Mouse (Mus musculus) lung, postnatal 0 days (tissue): ENCODE measurements around the gene Fam222a. TPM values are rescaled to one million over a fixed set of nuclear protein-coding genes. Genes with fewer than 3 reads are reported as not detected.
A peak's percentile ranks its signal among the peaks of the same experiment; 100 is the strongest.

Experiments
- ATAC-seq: fragments of 200-750 bp; cut with Nextera tagmentation; 2 replicates; pipeline ENCODE4 v1.8.0; 2017; ENCODE audit warnings: moderate library complexity
- DNase-seq: peaks from one replicate; pipeline ENCODE4 v3.0.0-alpha.2; 2016; ENCODE audit warnings: low spot score
- H3K27ac ChIP-seq: fragments of 300-500 bp; sonication (generic); 2 replicates; pipeline ENCODE4 v1.5.1; 2014; ENCODE audit warnings: antibody characterized with exemption, mild to moderate bottlenecking, low read length, mixed read lengths
- H3K27me3 ChIP-seq: fragments of 300-500 bp; sonication (generic); replicated peaks from 2 replicates; pipeline ENCODE4 v1.6.1; 2014; ENCODE audit warnings: low read length, mixed read lengths; ENCODE audit not compliant: insufficient read depth
- H3K36me3 ChIP-seq: fragments of 300-500 bp; sonication (generic); 2 replicates; pipeline ENCODE4 v1.6.1; 2014; ENCODE audit warnings: low read length, mixed read lengths; ENCODE audit not compliant: insufficient read depth
- H3K4me1 ChIP-seq: fragments of 300-500 bp; sonication (generic); 2 replicates; pipeline ENCODE4 v1.6.1; 2014; ENCODE audit warnings: antibody characterized with exemption, low read depth, low read length, mixed read lengths; ENCODE audit not compliant: insufficient read depth
- H3K4me2 ChIP-seq: fragments of 300-500 bp; sonication (generic); replicated peaks from 2 replicates; pipeline ENCODE4 v1.6.1; 2014; ENCODE audit warnings: low read depth, mild to moderate bottlenecking, low read length, moderate library complexity, mixed read lengths
- H3K4me3 ChIP-seq: fragments of 300-500 bp; sonication (generic); 2 replicates; pipeline ENCODE4 v1.5.1; 2014; ENCODE audit warnings: low read depth, low read length
- H3K9ac ChIP-seq: fragments of 300-500 bp; sonication (generic); replicated peaks from 2 replicates; pipeline ENCODE4 v1.6.1; 2014; ENCODE audit warnings: low read depth, mild to moderate bottlenecking
- H3K9me3 ChIP-seq: fragments of 300-500 bp; sonication (generic); 2 replicates; pipeline ENCODE4 v1.6.1; 2016; ENCODE audit warnings: low read length, mixed read lengths
- CTCF ChIP-seq: IDR thresholded peaks from 2 replicates; pipeline ENCODE4 v1.5.1; 2016; ENCODE audit warnings: antibody characterized with exemption, mild to moderate bottlenecking
- EP300 ChIP-seq: IDR thresholded peaks from 2 replicates; pipeline ENCODE4 v1.6.1; 2016; ENCODE audit warnings: antibody characterized with exemption, mild to moderate bottlenecking, control low read depth
- WGBS: fragments of 180-500 bp; shearing (Covaris S2); extraction: QIAGEN DNeasy Blood & Tissue Kit; methylation state at CpG from one replicate; pipeline ENCODE4 v1.1.7; 2014; 5-methylcytosine and 5-hydroxymethylcytosine counted together
- polyA plus RNA-seq: library from polyadenylated mRNA; unstranded; fragments of >200 nt; fragmentation: Nextera tagmentation; extraction: Ambion mirVana; gene quantifications from 2 replicates; pipeline ENCODE4 v1.2.1, GENCODE M21; 2015

Gene Fam222a
- polyA plus RNA-seq, 1 experiment from 2014 or later: 1.9 TPM

DNA sequence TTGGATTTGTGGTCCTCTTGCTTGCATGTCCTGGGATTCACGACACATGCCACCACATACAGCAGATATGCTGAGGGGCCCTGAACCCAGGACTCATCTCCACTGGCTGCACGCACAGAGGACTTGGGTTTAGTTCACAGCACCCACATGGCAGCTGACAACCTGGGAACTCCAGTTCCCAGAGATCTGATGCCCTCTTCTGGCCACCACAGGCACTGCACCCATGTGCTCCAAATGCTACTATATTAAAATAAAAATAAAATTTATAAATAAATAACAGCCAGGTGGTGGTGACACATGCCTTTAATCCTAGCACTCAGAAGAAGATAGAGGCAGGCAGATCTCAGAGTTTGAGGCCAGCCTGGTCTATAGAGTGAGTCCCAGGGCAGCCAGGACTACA is 12.4 kb upstream of the Fam222a start:
- no peaks in the 10 kb centered on the region for H3K27me3 ChIP-seq
- H3K27ac ChIP-seq: no peak overlapping the region
- ATAC-seq (no peak), DNase-seq (no peak)
- WGBS: 87% methylated on average over 2 of the region's 2 CpGs
- no peaks in the 10 kb centered on the region for H3K36me3 ChIP-seq
- H3K9ac ChIP-seq: no peak overlapping the region
- TF ChIP-seq CTCF (no peak), EP300 (no peak)
- H3K4me1 ChIP-seq: no peaks in the 10 kb centered on the region
- no peak overlapping the region for H3K4me2 ChIP-seq
- H3K4me3 ChIP-seq: no peak overlapping the region
- H3K9me3 ChIP-seq: no peaks in the 10 kb centered on the region

- no peak overlapping the region for H3K9ac ChIP-seq
- no peaks in the 10 kb centered on the region for H3K4me1 ChIP-seq
- H3K4me3 ChIP-seq: no peak overlapping the region
- no peaks in the 10 kb centered on the region for H3K9me3 ChIP-seq
- no peak overlapping the region for H3K4me2 ChIP-seq
- no peaks in the 10 kb centered on the region for H3K36me3 ChIP-seq
- TF ChIP-seq CTCF: no peak
- TF ChIP-seq EP300: no peak
- DNase-seq: no peak
- no peaks in the 10 kb centered on the region for H3K27me3 ChIP-seq
- WGBS: 55% methylated on average over 11 of the region's 11 CpGs
- H3K27ac ChIP-seq: no peak overlapping the region
- ATAC-seq: no peak
These were observed 11.7 kb upstream of the Fam222a start for GRCm38 (mm10) chr5:114556109-114556508.

GRCm38 (mm10) chr5:114557765-114558731 is 9.8 kb upstream of the Fam222a start:
- ATAC-seq (peak; percentile 54), DNase-seq (no peak)
- Histone ChIP-seq H3K9me3 (no peaks in the 10 kb centered on the region), H3K4me2 (no peak overlapping the region), H3K4me1 (no peaks in the 10 kb centered on the region), H3K36me3 (no peaks in the 10 kb centered on the region), H3K4me3 (no peak overlapping the region), H3K9ac (no peak overlapping the region), H3K27ac (no peak overlapping the region), H3K27me3 (no peaks in the 10 kb centered on the region)
- 52% methylated on average over 20 of the region's 20 CpGs for WGBS
- TF ChIP-seq CTCF (no peak), EP300 (no peak)

DNA sequence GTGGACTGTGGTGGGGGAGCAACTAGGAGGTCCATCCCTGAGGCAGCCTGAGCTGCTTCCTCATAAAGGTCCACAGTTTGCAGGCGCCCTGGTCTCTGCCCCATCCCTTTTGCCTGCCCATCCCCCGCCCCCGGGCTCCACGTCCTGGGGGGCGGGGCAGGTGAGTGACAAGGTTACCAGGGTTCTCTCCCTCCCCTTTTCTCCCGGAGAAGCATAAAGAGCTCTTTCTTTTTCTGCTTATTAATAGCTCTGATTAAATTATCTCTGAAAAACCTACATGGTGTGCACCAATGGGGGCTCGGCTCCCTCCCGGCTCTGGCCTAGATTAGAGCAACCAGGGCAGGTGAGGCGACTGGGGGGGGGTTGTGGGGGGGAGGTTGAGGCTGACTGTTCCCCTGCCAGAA is 7.3 kb upstream of the Fam222a start:
- Histone ChIP-seq H3K9me3 (0 out of 2 replicates have a peak, but pooled peaks cover 2% of the 10 kb centered on the region), H3K9ac (no peak overlapping the region), H3K4me1 (no peaks in the 10 kb centered on the region; the same call in 1 of the 2 replicates), H3K27me3 (no peaks in the 10 kb centered on the region), H3K27ac (no peak overlapping the region), H3K4me2 (no peak overlapping the region), H3K36me3 (no peaks in the 10 kb centered on the region), H3K4me3 (no peak overlapping the region)
- WGBS: 9% methylated on average over 9 of the region's 9 CpGs
- TF ChIP-seq EP300 (no peak), CTCF (no peak)
- no peak for DNase-seq
- ATAC-seq: no peak

DNA sequence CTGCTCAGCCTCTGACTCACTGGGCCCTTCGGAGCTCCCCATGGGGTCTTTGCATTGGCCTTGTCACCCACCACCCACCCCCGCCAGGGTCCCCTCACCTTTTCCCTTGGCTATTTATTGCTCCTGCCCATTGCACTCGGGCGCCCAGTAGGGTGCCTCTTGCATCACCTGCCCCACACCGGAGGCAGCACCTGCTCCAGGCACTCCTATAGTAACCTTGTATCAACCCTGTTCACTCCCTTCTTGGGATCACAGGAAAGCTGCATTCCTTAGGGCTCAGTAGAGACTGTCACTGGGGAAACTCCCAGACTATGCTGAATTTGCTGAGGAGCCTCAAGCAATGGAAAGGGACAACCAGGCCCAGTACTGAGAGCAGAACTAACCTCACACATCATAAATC is 6.9 kb upstream of the Fam222a start:
- no peak overlapping the region for H3K4me3 ChIP-seq
- H3K4me2 ChIP-seq: no peak overlapping the region
- no peaks in the 10 kb centered on the region for H3K36me3 ChIP-seq
- 0 out of 2 replicates have a peak, but pooled peaks cover 2% of the 10 kb centered on the region for H3K9me3 ChIP-seq
- WGBS: 49% methylated on average over 5 of the region's 5 CpGs
- H3K4me1 ChIP-seq: no peaks in the 10 kb centered on the region; the same call in 1 of the 2 replicates
- no peak for ATAC-seq
- TF ChIP-seq CTCF (no peak), EP300 (no peak)
- no peaks in the 10 kb centered on the region for H3K27me3 ChIP-seq
- H3K9ac ChIP-seq: no peak overlapping the region
- no peak overlapping the region for H3K27ac ChIP-seq
- no peak for DNase-seq

DNA sequence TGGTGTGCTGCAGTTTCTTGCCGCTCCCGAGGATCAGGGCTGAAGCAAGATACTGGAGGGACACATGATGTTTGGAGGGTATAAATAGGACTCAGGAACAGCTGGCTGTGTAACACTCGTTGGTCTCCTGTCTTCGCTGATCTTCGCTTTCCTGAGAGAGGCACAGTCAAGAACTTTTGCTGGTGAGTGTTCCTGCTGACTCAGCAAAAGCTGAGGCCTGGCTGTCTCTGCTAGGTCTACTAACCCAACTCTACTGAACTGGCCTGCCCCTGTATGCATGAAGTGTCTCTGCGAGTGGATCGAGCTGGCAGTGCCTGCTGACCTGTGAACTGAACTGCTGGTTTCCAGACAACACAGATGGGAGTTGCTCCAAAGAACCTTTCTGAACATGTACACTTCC is 3.8 kb upstream of the Fam222a start:
- 95% methylated on average over 7 of the region's 7 CpGs for WGBS
- no peak overlapping the region for H3K4me2 ChIP-seq
- ATAC-seq (no peak), DNase-seq (no peak)
- H3K9me3 ChIP-seq: 0 out of 2 replicates have a peak, but pooled peaks cover 2% of the 10 kb centered on the region
- H3K9ac ChIP-seq: no peak overlapping the region
- no peak overlapping the region for H3K4me3 ChIP-seq
- no peaks in the 10 kb centered on the region for H3K36me3 ChIP-seq
- H3K27me3 ChIP-seq: peaks cover 4% of the 10 kb centered on the region; the same call in 1 of the 2 replicates
- no peak for TF ChIP-seq EP300
- TF ChIP-seq CTCF: no peak
- no peak overlapping the region for H3K27ac ChIP-seq
- no peaks in the 10 kb centered on the region; the same call in 1 of the 2 replicates for H3K4me1 ChIP-seq
